Mouse (Mus musculus) Patski (cell line): ENCODE data around the gene Sumo2. TPM values are rescaled to one million over a fixed set of nuclear protein-coding genes. Genes with fewer than 3 reads are reported as not detected.
A peak's percentile ranks its signal among the peaks of the same experiment; 100 is the strongest.
"Not testable (repeated sequence)": the region's sequence is repeated elsewhere in the genome, so short reads cannot be mapped to it uniquely, and the experiment has no call there.

Experiments
- ATAC-seq: fragments of 100-300 bp; one replicate; pipeline ENCODE4 v1.8.0; 2021
- CTCF ChIA-PET: fragments of 350-600 bp; sonication (Branson Sonifier 250); formaldehyde crosslinking; loops from one replicate; lab custom pipeline; 2022; ENCODE audit warnings: inconsistent platforms; lab: Charles Lee
- POLR2A ChIA-PET: fragments of 350-600 bp; sonication (Branson Sonifier 250); formaldehyde crosslinking; loops from one replicate; lab custom pipeline; 2022; ENCODE audit warnings: antibody characterized with exemption, inconsistent platforms; lab: Charles Lee
- DNase-seq: peaks from one replicate; pipeline ENCODE4 v3.0.0-alpha.2; 2011; ENCODE audit warnings: low read depth, low spot score
- H3K27me3 ChIP-seq: fragments of 371-371 bp; one replicate; pipeline ENCODE4 v1.5.1; 2021
- CTCF ChIP-seq: fragments of 100-300 bp; IDR thresholded peaks from one replicate; pipeline ENCODE4 v1.5.1; 2021
- in situ Hi-C: fragments of 300-500 bp; cut with MboI; formaldehyde crosslinking; loops from 3 replicates; pipeline ENCODE4 v1.11.1; 2018; ENCODE audit warnings: low pct_unique_long_range_greater_than_20kb, mixed read lengths
- polyA plus RNA-seq: library from polyadenylated mRNA; unstranded; gene quantifications from one replicate; pipeline ENCODE4 v1.2.3, GENCODE M21; 2021

Sumo2 gene
- polyA plus RNA-seq, 1 experiment from 2014 or later = 381 TPM

GRCm38 (mm10) chr11:115488551-115489104, 47.4 kb downstream of the Sumo2 start:
- DNase-seq (no peak), ATAC-seq (no peak)
- CTCF ChIA-PET = no interaction called here
- H3K27me3 ChIP-seq = no peaks in the 10 kb centered on the region
- no peak for TF ChIP-seq CTCF
- POLR2A ChIA-PET = interaction anchor here (0.7 kb wide), 1 partner anchor 66 kb away, joined by 3 read pairs; no protein-coding TSS in a partner anchor
- in situ Hi-C loops = no loop called here

- no peak for DNase-seq
- POLR2A ChIA-PET = interaction anchor here (0.5 kb wide), 1 partner anchor 110 kb away, joined by 4 read pairs; no protein-coding TSS in a partner anchor
Measured at GRCm38 (mm10) chr11:115485155-115485554, 50.9 kb downstream of the Sumo2 start.

GRCm38 (mm10) chr11:115483726-115484125, 52.4 kb downstream of the Sumo2 start:
- ChIA-PET CTCF (interaction anchor here (0.6 to 1.3 kb wide), 2 partner anchors 8 to 130 kb away, joined by 4 to 5 read pairs; partner anchors contain the start of gene Nt5c), POLR2A (no interaction called here)
- no peaks in the 10 kb centered on the region for H3K27me3 ChIP-seq
- peak; percentile 91 for TF ChIP-seq CTCF
- ATAC-seq = no peak
- in situ Hi-C loops = no loop called here
- no peak for DNase-seq

More at GRCm38 (mm10) chr11:115485155-115485554, 50.9 kb downstream of the Sumo2 start:
- H3K27me3 ChIP-seq = no peaks in the 10 kb centered on the region
- no peak for TF ChIP-seq CTCF
- CTCF ChIA-PET = interaction anchor here (1.3 kb wide), 2 partner anchors 21 to 46 kb away, joined by 3 to 4 read pairs; no protein-coding TSS in a partner anchor
- ATAC-seq = no peak
- in situ Hi-C loops = no loop called here

GRCm38 (mm10) chr11:115483278-115483677, 52.8 kb downstream of the Sumo2 start:
- no peaks in the 10 kb centered on the region for H3K27me3 ChIP-seq
- ChIA-PET POLR2A (no interaction called here), CTCF (interaction anchor here (0.6 to 1.3 kb wide), 2 partner anchors 8 to 130 kb away, joined by 4 to 5 read pairs; partner anchors contain the start of gene Nt5c)
- in situ Hi-C loops = no loop called here
- DNase-seq (no peak), ATAC-seq (no peak)
- no peak for TF ChIP-seq CTCF

- no peak for DNase-seq
- CTCF ChIA-PET = interaction anchor here (0.8 kb wide), 2 partner anchors 33 to 54 kb away, joined by 3 read pairs; partner anchors contain the start of gene Jpt1
- POLR2A ChIA-PET = no interaction called here
- in situ Hi-C loops = no loop called here
- no peak for TF ChIP-seq CTCF
- no peak for ATAC-seq
- no peaks in the 10 kb centered on the region for H3K27me3 ChIP-seq
Measured at GRCm38 (mm10) chr11:115481553-115482259, 54.4 kb downstream of the Sumo2 start.

GRCm38 (mm10) chr11:115478296-115478938, 57.7 kb downstream of the Sumo2 start:
- ATAC-seq (no peak), DNase-seq (no peak)
- no peak for TF ChIP-seq CTCF
- ChIA-PET POLR2A (no interaction called here), CTCF (interaction anchor here (1.6 kb wide), 1 partner anchor 67 kb away, joined by 3 read pairs; no protein-coding TSS in a partner anchor)
- in situ Hi-C loops = no loop called here
- H3K27me3 ChIP-seq = no peaks in the 10 kb centered on the region

- DNase-seq, CTCF ChIA-PET, H3K27me3 ChIP-seq, ATAC-seq, in situ Hi-C loops: not testable (repeated sequence)
- POLR2A ChIA-PET = interaction anchor here (1.1 kb wide), 1 partner anchor 120 kb away, joined by 3 read pairs; no protein-coding TSS in a partner anchor
Measured at GRCm38 (mm10) chr11:115477388-115477787, 58.7 kb downstream of the Sumo2 start.

- CTCF ChIA-PET, in situ Hi-C loops, H3K27me3 ChIP-seq, DNase-seq, ATAC-seq: not testable (repeated sequence)
- POLR2A ChIA-PET = interaction anchor here (0.5 to 1.1 kb wide), 3 partner anchors 33 to 134 kb away, joined by 3 to 5 read pairs (median 3); no protein-coding TSS in a partner anchor
Measured at GRCm38 (mm10) chr11:115476630-115477029, 59.4 kb downstream of the Sumo2 start.

- H3K27me3 ChIP-seq = no peaks in the 10 kb centered on the region
- in situ Hi-C loops = no loop called here
- DNase-seq (no peak), ATAC-seq (peak; percentile 29)
- TF ChIP-seq CTCF = no peak
- POLR2A ChIA-PET = interaction anchor here (1.3 kb wide), 1 partner anchor 62 kb away, joined by 4 read pairs; no protein-coding TSS in a partner anchor
- CTCF ChIA-PET = interaction anchor here (1.7 to 2.3 kb wide), 2 partner anchors 49 to 63 kb away, joined by 6 to 14 read pairs; no protein-coding TSS in a partner anchor
Measured at GRCm38 (mm10) chr11:115475758-115476237, 60.3 kb downstream of the Sumo2 start.
